14 mouse cellular contexts compared by ENCODE assay signal in the genomic region with DNA sequence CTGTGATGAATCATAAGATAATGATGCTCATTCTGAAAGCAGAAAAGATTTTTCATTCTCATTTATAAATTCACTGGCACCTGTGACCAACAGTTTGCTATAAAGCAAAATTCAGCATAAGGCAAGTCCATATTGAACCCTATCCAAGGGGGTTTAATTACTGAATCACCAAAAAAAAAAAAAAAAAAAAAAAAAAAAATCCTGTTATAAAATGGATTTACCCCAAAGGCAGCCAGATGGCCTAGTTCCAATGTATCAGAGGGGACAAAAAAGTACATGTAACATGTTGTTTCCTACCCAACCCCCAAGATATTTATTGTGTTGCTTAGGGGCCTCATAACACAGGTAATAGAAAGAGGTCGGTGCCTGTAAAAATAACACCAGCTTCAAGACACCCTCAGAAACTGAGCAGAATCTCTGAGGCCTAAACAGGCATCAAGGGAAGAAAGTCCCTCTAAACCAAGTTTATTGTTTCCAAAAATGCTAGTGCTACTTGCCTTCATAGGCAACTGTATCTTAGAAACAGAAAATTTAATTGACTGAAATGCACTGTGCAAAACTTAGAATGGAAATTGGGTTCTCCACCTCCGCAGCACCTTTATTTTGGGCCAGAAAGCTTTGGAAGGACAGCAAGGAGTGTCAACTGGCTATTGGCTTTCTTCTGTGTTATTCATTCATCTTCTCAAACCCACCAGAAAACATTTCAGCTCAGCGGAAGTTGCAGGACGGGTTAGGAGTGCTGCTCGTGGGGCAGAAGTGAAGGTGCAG.
"Had no signal": no experiment of that assay in that cellular context is flagged by ENCODE, and none has a peak within 500 bp of the region (broad histone marks: within the 10 kb centered on the region; RNA-seq: fewer than 3 reads in every experiment).

No protein-coding gene starts in this region.

- H3K9me3 ChIP-seq: limb, embryonic 13.5 days; liver, embryonic 15.5 days; midbrain, embryonic 13.5 days had no signal

- H3K4me1 ChIP-seq: liver, embryonic 15.5 days; midbrain, embryonic 13.5 days had no signal

- ATAC-seq: lung, postnatal 0 days; midbrain, embryonic 13.5 days had no signal

- H3K27ac ChIP-seq: layer of hippocampus, adult 2 months; limb, embryonic 13.5 days; liver, embryonic 15.5 days; midbrain, embryonic 13.5 days had no signal

- H3K36me3 ChIP-seq: limb, embryonic 13.5 days; liver, embryonic 15.5 days; midbrain, embryonic 13.5 days had no signal

- H3K27me3 ChIP-seq: limb, embryonic 13.5 days; liver, embryonic 15.5 days; midbrain, embryonic 13.5 days had no signal

- H3K4me2 ChIP-seq: limb, embryonic 13.5 days; liver, embryonic 11.5 days; liver, embryonic 15.5 days; midbrain, embryonic 13.5 days had no signal

- H3K9ac ChIP-seq: limb, embryonic 13.5 days; liver, embryonic 15.5 days; midbrain, embryonic 13.5 days had no signal

- H3K4me3 ChIP-seq: layer of hippocampus, adult 2 months; limb, embryonic 13.5 days; liver, embryonic 15.5 days; midbrain, embryonic 13.5 days had no signal

- DNase-seq: kidney, adult 11 months; kidney, postnatal 10 days; kidney, postnatal 4 days; lung, adult 2 months; lung, postnatal 36 days; spleen, adult 18-20 months; thymus, adult 2 months; thymus, postnatal 25 days had no signal
